Mouse (Mus musculus) left cerebral cortex, adult 9 months (tissue): Measurements from ENCODE around the gene Olfr970.
"Not testable (repeated sequence)": the region's sequence is repeated elsewhere in the genome, so short reads cannot be mapped to it uniquely, and the experiment has no call there.

Source experiments
- DNase-seq, 2 experiments: peaks; one replicate each; pipeline ENCODE4 v3.0.0; 2022; ENCODE audit warnings: low spot score in 2 of 2

Gene Olfr970

GRCm38 (mm10) chr9:39808560-39808959 is at the start of gene Olfr970:
Olfr970 (plus strand) TSS chr9:39808860.
- DNase-seq, result no peak

- no peak for DNase-seq
Observed at GRCm38 (mm10) chr9:39783153-39783552, 25.5 kb upstream of the Olfr970 start, which contains the start of gene Olfr968. Olfr968 (minus strand) TSS chr9:39783253.

GRCm38 (mm10) chr9:39790558-39790957 is 18.1 kb upstream of the Olfr970 start, which contains the start of gene Olfr969:
Olfr969 (plus strand) TSS chr9:39790945.
- no peak for DNase-seq

- not testable (repeated sequence) for DNase-seq
Observed at GRCm38 (mm10) chr9:39836576-39836975, 27.9 kb downstream of the Olfr970 start, which contains the start of gene Olfr971. Olfr971 (plus strand) TSS chr9:39836876.

- DNase-seq, result no peak
Observed at GRCm38 (mm10) chr9:39866122-39866521, 57.5 kb downstream of the Olfr970 start, which contains the start of gene Olfr972. Olfr972 (plus strand) TSS chr9:39866422.
